Mouse (Mus musculus) C2C12 (cell line): ENCODE measurements around the gene Usp10.

Experiments
- CEBPB ChIP-seq: IDR thresholded peaks from one replicate; pipeline ENCODE4 v1.6.1; 2011; ENCODE audit warnings: low read depth, mild to moderate bottlenecking, control low read depth, moderate library complexity
- CTCF ChIP-seq: IDR thresholded peaks from one replicate; pipeline ENCODE4 v1.5.1; 2011; ENCODE audit not compliant: control insufficient read depth, insufficient read depth, insufficient read length
- FOSL1 ChIP-seq: IDR thresholded peaks from one replicate; pipeline ENCODE4 v1.8.0; 2011; ENCODE audit warnings: mild to moderate bottlenecking, low read length; ENCODE audit not compliant: poor library complexity, insufficient read depth, severe bottlenecking
- MAX ChIP-seq: IDR thresholded peaks from one replicate; pipeline ENCODE4 v1.6.1; 2011; ENCODE audit warnings: mild to moderate bottlenecking, control low read depth
- MYOD1 ChIP-seq: IDR thresholded peaks from one replicate; pipeline ENCODE4 v1.6.1; 2011; ENCODE audit warnings: low read depth; ENCODE audit not compliant: control insufficient read depth, insufficient read length

DNA sequence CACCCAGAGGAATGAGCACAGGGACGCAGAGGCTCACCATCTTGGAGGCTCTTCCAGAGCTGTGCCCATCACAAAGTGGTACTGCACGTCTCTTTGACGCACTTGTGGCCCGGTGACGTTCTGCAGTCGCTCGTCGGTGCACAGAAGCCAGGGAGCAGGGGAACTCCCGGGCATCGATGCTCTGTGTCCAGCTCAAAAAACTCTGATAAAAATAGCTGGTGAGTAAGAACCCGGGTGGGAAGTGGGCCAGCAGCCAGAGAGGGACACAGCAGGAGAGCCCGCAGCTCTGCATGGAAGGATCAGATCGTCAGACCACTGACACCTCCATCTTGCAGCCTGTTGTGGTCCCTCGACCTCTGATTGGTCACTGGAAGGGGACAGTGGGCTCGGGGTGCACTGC, 77.9 kb downstream of the Usp10 start:
- TF ChIP-seq MAX = no peak
- TF ChIP-seq CTCF = no peak
- TF ChIP-seq MYOD1 = no peak
- TF ChIP-seq CEBPB = no peak
- TF ChIP-seq FOSL1 = no peak
